Mouse (Mus musculus): ENCODE results near the gene Iqsec1.

Iqsec1 gene

DNA sequence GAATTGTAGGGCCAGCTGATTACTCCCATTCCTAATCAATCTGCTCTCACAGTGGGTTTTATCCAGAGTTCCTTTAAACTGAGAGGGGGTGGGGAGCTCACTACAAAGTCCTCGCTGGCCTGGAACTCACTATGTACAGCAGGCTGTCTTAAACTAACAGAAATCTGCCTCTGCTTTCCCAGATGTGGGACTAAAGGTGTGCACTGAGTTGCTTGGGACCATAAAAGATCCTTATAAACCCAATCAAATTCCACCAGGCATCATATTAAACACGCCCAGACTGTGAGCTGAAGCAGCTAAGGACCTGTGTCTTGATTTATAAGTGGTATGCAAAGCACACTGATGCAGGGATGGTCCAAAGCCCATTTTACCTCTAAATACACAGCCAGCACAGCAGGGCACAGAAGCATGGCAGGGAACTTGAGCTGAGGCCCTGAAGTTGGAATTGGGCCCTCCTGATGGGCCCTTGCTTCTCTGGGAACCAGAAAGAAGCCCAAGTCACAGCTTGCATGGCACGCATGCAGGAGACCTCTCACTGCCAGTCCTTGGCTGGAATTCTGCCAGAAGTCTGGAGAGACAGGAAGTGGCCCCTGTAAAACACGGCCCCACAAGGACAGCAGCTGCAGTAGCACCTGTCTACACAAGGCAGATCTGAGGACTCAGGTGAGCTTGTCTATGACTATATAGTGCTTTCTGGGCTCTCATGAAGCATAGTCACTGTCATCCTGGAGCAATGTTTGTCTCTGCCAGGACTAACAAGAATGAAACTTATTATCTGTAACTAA lies 68.7 kb downstream of the Iqsec1 start:
- no peaks in the 10 kb centered on the region for H3K27me3 ChIP-seq (ENCODE audit: insufficient read depth, low read length)
- H3K9me3 ChIP-seq (ENCODE audit: low read length), result no peaks in the 10 kb centered on the region
- no peaks in the 10 kb centered on the region for H3K36me3 ChIP-seq (ENCODE audit: insufficient read depth, low read length)
- H3K4me1 ChIP-seq (replicated peaks; ENCODE audit: low read depth, low read length), result 0 out of 2 replicates have a peak, but pooled peaks cover 3% of the 10 kb centered on the region
- no peak overlapping the region for H3K4me3 ChIP-seq (replicated peaks; ENCODE audit: low read length)
- TF ChIP-seq POU5F1 (IDR thresholded peaks at IDR 0.05; ENCODE audit: borderline replicate concordance, low read length) (no peak), CTCF (conservative IDR thresholded peaks at IDR 0.05; ENCODE audit: low read length) (no peak), NANOG (IDR thresholded peaks at IDR 0.05; ENCODE audit: borderline replicate concordance, low read length) (no peak)

DNA sequence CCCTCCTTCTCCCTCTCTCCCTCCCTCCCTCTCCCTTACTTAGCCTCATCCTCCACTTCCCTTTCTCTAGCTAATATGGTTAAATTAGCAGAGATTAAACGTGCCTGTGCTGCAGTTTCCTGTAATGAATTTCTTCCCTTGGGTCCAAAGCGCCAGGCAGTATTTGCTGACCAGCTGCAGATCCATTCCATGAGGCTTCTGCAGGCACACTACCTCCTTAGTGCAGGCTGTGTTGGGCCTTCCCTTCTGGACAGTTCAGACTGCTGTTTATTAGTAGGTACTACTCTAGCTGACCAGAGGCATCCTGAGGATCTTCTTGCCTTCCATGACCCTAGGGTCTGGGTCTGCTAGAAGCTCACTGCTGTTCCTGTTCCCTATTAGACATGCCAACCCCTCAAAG lies 72.9 kb downstream of the Iqsec1 start:
- Histone ChIP-seq H3K36me3 (ENCODE audit: insufficient read depth, low read length) (no peaks in the 10 kb centered on the region), H3K4me3 (replicated peaks; ENCODE audit: low read length) (no peak overlapping the region), H3K4me1 (replicated peaks; ENCODE audit: low read depth, low read length) (0 out of 2 replicates have a peak, but pooled peaks cover 1% of the 10 kb centered on the region), H3K27me3 (ENCODE audit: insufficient read depth, low read length) (no peaks in the 10 kb centered on the region), H3K9me3 (ENCODE audit: low read length) (no peaks in the 10 kb centered on the region)
- no peak for TF ChIP-seq NANOG (IDR thresholded peaks at IDR 0.05; ENCODE audit: borderline replicate concordance, low read length)
- TF ChIP-seq CTCF (conservative IDR thresholded peaks at IDR 0.05; ENCODE audit: low read length), result no peak
- TF ChIP-seq POU5F1 (IDR thresholded peaks at IDR 0.05; ENCODE audit: borderline replicate concordance, low read length), result no peak

DNA sequence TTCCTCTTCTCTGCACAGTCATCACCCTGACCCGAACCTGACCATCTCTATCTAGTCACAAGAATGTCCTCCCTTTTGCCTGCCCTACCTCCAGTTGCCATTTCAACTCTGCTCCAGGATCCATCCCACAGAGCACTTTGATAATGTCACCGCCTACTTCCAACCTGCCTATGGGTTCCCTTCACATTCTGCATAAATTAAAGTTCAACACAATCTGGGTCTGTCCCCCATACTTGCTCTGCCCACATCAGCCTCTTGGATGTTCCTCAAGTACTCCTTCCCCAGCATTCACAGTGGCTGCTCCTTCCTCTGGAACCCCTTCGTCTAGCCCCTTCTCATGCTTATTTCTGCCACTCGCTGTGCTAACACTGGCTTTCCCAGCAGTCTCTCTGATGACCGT lies 74.7 kb downstream of the Iqsec1 start:
- H3K9me3 ChIP-seq (ENCODE audit: low read length), result no peaks in the 10 kb centered on the region
- H3K4me3 ChIP-seq (replicated peaks; ENCODE audit: low read length), result no peak overlapping the region
- H3K4me1 ChIP-seq (replicated peaks; ENCODE audit: low read depth, low read length), result no peaks in the 10 kb centered on the region
- no peaks in the 10 kb centered on the region for H3K36me3 ChIP-seq (ENCODE audit: insufficient read depth, low read length)
- no peaks in the 10 kb centered on the region for H3K27me3 ChIP-seq (ENCODE audit: insufficient read depth, low read length)
- TF ChIP-seq NANOG (IDR thresholded peaks at IDR 0.05; ENCODE audit: borderline replicate concordance, low read length) (no peak), CTCF (conservative IDR thresholded peaks at IDR 0.05; ENCODE audit: low read length) (no peak), POU5F1 (IDR thresholded peaks at IDR 0.05; ENCODE audit: borderline replicate concordance, low read length) (no peak)

DNA sequence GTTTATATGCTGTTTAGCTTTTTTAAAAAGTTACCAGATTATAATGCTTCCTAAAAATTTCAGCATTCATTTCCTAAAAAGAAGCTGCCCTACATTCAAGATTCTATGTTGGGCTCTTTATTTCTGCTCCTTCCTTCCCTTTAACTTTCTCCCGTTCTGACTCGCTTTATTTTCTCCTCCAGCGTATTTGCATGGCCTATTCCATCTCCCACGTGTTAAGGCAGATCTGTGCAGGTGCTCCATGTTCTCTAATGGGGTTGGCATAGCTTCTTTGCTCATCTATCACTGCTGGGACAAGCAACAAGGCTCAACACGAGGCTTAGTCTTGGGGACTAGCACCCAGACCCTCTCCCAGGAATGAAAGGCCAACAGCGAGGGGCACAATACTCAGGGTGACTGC lies 75.7 kb downstream of the Iqsec1 start:
- H3K9me3 ChIP-seq (ENCODE audit: low read length), result peaks cover 4% of the 10 kb centered on the region; the same call in 1 of the 2 replicates
- no peak for TF ChIP-seq CTCF (conservative IDR thresholded peaks at IDR 0.05; ENCODE audit: low read length)
- no peak for TF ChIP-seq POU5F1 (IDR thresholded peaks at IDR 0.05; ENCODE audit: borderline replicate concordance, low read length)
- no peak for TF ChIP-seq NANOG (IDR thresholded peaks at IDR 0.05; ENCODE audit: borderline replicate concordance, low read length)
- H3K4me3 ChIP-seq (replicated peaks; ENCODE audit: low read length), result no peak overlapping the region
- no peaks in the 10 kb centered on the region for H3K4me1 ChIP-seq (replicated peaks; ENCODE audit: low read depth, low read length)
- no peaks in the 10 kb centered on the region for H3K36me3 ChIP-seq (ENCODE audit: insufficient read depth, low read length)
- H3K27me3 ChIP-seq (ENCODE audit: insufficient read depth, low read length), result no peaks in the 10 kb centered on the region

DNA sequence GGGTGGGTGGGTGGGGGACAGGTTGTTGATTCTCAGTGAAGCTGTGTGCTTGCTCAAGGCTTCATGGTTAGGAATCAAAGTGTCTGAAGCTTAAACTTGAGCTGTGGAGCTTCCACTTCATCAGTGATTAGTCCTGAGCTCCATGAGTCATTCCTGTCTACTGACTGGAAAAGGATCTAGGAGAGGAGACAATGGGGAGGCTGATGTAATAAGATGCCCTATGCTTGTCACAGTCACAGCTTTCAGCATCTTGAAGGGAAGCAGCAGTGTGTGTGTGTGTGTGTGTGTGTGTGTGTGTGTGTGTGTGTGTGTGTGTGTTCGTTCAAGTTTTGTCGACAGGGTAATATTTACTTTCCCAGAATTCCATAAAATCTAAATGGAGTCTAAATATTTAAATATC lies 84.3 kb downstream of the Iqsec1 start:
- TF ChIP-seq CTCF (conservative IDR thresholded peaks at IDR 0.05; ENCODE audit: low read length) (no peak), POU5F1 (IDR thresholded peaks at IDR 0.05; ENCODE audit: borderline replicate concordance, low read length) (no peak), NANOG (IDR thresholded peaks at IDR 0.05; ENCODE audit: borderline replicate concordance, low read length) (no peak)
- H3K4me1 ChIP-seq (replicated peaks; ENCODE audit: low read depth, low read length), result no peaks in the 10 kb centered on the region
- H3K27me3 ChIP-seq (ENCODE audit: insufficient read depth, low read length), result no peaks in the 10 kb centered on the region
- H3K36me3 ChIP-seq (ENCODE audit: insufficient read depth, low read length), result no peaks in the 10 kb centered on the region
- no peak overlapping the region for H3K4me3 ChIP-seq (replicated peaks; ENCODE audit: low read length)
- H3K9me3 ChIP-seq (ENCODE audit: low read length), result peaks cover 20% of the 10 kb centered on the region

DNA sequence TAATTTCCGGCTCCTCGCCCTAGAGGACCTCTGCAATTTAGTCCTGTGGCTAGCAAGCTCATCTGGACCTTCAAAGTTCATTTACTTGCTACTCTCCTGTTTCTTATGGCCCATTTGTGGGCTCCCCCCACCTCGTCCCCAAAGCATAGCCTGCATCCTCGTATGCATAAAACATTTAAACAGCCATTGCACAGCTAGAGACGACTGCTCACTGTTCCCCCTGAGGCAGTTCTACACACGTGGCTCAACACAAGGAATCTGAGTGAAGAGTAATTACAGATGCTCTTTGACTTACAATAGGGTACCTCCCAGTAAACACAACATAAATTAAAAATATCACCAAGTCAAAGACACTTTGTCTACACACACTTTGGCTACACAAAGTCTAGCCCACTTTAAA lies 88.2 kb downstream of the Iqsec1 start:
- Histone ChIP-seq H3K4me3 (replicated peaks; ENCODE audit: low read length) (no peak overlapping the region), H3K9me3 (ENCODE audit: low read length) (peaks cover 9% of the 10 kb centered on the region), H3K4me1 (replicated peaks; ENCODE audit: low read depth, low read length) (no peaks in the 10 kb centered on the region), H3K36me3 (ENCODE audit: insufficient read depth, low read length) (no peaks in the 10 kb centered on the region), H3K27me3 (ENCODE audit: insufficient read depth, low read length) (no peaks in the 10 kb centered on the region)
- TF ChIP-seq POU5F1 (IDR thresholded peaks at IDR 0.05; ENCODE audit: borderline replicate concordance, low read length) (no peak), CTCF (conservative IDR thresholded peaks at IDR 0.05; ENCODE audit: low read length) (no peak), NANOG (IDR thresholded peaks at IDR 0.05; ENCODE audit: borderline replicate concordance, low read length) (no peak)

DNA sequence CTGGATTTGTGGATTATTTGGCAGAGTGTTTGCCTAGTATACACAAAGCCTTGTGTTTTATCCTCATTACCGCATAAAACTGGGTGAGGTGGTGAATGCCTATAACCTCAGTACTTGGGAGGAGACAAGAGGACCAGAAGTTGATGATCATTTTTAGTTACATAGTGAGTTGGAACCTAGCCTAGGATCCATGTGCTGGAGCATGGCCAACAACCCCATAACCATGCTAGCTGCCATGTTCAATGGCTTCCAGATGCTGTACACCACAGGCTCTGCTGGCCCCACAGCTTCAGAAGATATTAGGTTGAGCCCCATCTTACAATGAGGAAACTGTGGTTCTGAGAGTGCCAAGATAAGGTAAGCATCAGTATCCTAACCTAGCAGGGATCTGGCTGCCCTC lies 89.2 kb downstream of the Iqsec1 start:
- no peaks in the 10 kb centered on the region for H3K9me3 ChIP-seq (ENCODE audit: low read length)
- no peak for TF ChIP-seq POU5F1 (IDR thresholded peaks at IDR 0.05; ENCODE audit: borderline replicate concordance, low read length)
- TF ChIP-seq NANOG (IDR thresholded peaks at IDR 0.05; ENCODE audit: borderline replicate concordance, low read length), result no peak
- no peak for TF ChIP-seq CTCF (conservative IDR thresholded peaks at IDR 0.05; ENCODE audit: low read length)
- H3K36me3 ChIP-seq (ENCODE audit: insufficient read depth, low read length), result no peaks in the 10 kb centered on the region
- no peaks in the 10 kb centered on the region for H3K4me1 ChIP-seq (replicated peaks; ENCODE audit: low read depth, low read length)
- no peak overlapping the region for H3K4me3 ChIP-seq (replicated peaks; ENCODE audit: low read length)
- no peaks in the 10 kb centered on the region for H3K27me3 ChIP-seq (ENCODE audit: insufficient read depth, low read length)

DNA sequence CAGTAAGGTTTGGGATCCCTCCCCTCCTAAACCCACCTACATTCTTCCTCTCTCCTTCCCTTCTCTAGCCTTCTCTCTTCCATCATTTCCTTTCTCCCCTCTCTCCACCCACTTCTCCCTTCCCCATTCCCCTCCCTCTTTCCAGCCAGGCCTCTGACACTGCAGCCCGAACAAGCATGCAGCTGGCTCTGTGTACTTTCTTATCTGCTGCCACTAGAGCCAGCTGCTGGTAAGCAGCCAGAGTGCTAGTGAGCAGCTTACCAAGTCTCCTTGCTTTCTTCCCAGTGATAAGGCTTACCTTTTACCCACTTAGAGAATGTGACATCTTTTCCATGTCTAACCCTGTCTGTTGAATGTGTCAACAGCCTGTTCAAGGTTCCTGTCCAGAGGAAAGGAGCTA lies 90.4 kb downstream of the Iqsec1 start:
- Histone ChIP-seq H3K27me3 (ENCODE audit: insufficient read depth, low read length) (no peaks in the 10 kb centered on the region), H3K9me3 (ENCODE audit: low read length) (no peaks in the 10 kb centered on the region), H3K36me3 (ENCODE audit: insufficient read depth, low read length) (no peaks in the 10 kb centered on the region), H3K4me3 (replicated peaks; ENCODE audit: low read length) (no peak overlapping the region), H3K4me1 (replicated peaks; ENCODE audit: low read depth, low read length) (no peaks in the 10 kb centered on the region)
- TF ChIP-seq CTCF (conservative IDR thresholded peaks at IDR 0.05; ENCODE audit: low read length), result no peak
- no peak for TF ChIP-seq NANOG (IDR thresholded peaks at IDR 0.05; ENCODE audit: borderline replicate concordance, low read length)
- no peak for TF ChIP-seq POU5F1 (IDR thresholded peaks at IDR 0.05; ENCODE audit: borderline replicate concordance, low read length)
